Mouse (Mus musculus) CH12.LX (cell line): ENCODE data around the gene Fstl3.

Experiments used
- CTCF ChIP-seq, 2 experiments: IDR thresholded peaks in 1 of 2; conservative IDR thresholded peaks in 1 of 2; 2 replicates each; pipeline ENCODE4 v1.5.1; 2011 to 2012; ENCODE audit warnings: low read depth in 2 of 2, low read length in 2 of 2, improper control_type of control experiment in 1 of 2, inconsistent platforms in 1 of 2, mild to moderate bottlenecking in 1 of 2, moderate library complexity in 1 of 2
- EP300 ChIP-seq: IDR thresholded peaks from 2 replicates; pipeline ENCODE4 v1.6.1; 2011; ENCODE audit warnings: low read length, improper control_type of control experiment
- MAFK ChIP-seq: IDR thresholded peaks from 2 replicates; pipeline ENCODE4 v1.6.1; 2011; ENCODE audit warnings: low read length, improper control_type of control experiment; ENCODE audit not compliant: insufficient replicate concordance
- MAX ChIP-seq: IDR thresholded peaks from 2 replicates; pipeline ENCODE4 v1.6.1; 2011; ENCODE audit warnings: low read length, improper control_type of control experiment
- MXI1 ChIP-seq: IDR thresholded peaks from 2 replicates; pipeline ENCODE4 v1.6.1; 2011; ENCODE audit warnings: mild to moderate bottlenecking, low read depth, low read length, improper control_type of control experiment
- POLR2A ChIP-seq: IDR thresholded peaks from 2 replicates; pipeline ENCODE4 v1.6.1; 2011; ENCODE audit warnings: low read depth, mild to moderate bottlenecking, improper control_type of control experiment, low read length
- POLR2AphosphoS2 ChIP-seq: IDR thresholded peaks from 2 replicates; pipeline ENCODE4 v1.6.1; 2011; ENCODE audit warnings: low read depth, low read length, improper control_type of control experiment
- RCOR1 ChIP-seq: conservative IDR thresholded peaks from 2 replicates; pipeline ENCODE4 v1.6.1; 2012; ENCODE audit warnings: low read depth, mild to moderate bottlenecking, inconsistent platforms, low read length, improper control_type of control experiment
- SIN3A ChIP-seq: IDR thresholded peaks from 2 replicates; pipeline ENCODE4 v1.6.1; 2012; ENCODE audit warnings: low read length, improper control_type of control experiment, inconsistent platforms
- SMC3 ChIP-seq: IDR thresholded peaks from 2 replicates; pipeline ENCODE4 v1.6.1; 2011; ENCODE audit warnings: low read depth, low read length, improper control_type of control experiment
- UBTF ChIP-seq: IDR thresholded peaks from 2 replicates; pipeline ENCODE4 v1.6.1; 2012; ENCODE audit warnings: low read depth, mild to moderate bottlenecking, inconsistent platforms, low read length, improper control_type of control experiment, moderate library complexity
- ZC3H11A ChIP-seq: IDR thresholded peaks from 2 replicates; pipeline ENCODE4 v1.6.1; 2012; ENCODE audit warnings: low read depth, mild to moderate bottlenecking, inconsistent platforms, low read length, improper control_type of control experiment
- ZKSCAN1 ChIP-seq: IDR thresholded peaks from 2 replicates; pipeline ENCODE4 v1.6.1; 2012; ENCODE audit warnings: low read depth, inconsistent platforms, low read length, improper control_type of control experiment, borderline replicate concordance

- no peak for TF ChIP-seq MXI1
- TF ChIP-seq POLR2A, result no peak
- no peak for TF ChIP-seq SIN3A
- no peak for TF ChIP-seq POLR2AphosphoS2
- no peak for TF ChIP-seq MAX
- 0 out of 4 replicates have a peak, but pooled peaks of 1 of the 2 experiments have one; percentile 2 for TF ChIP-seq CTCF (conservative IDR thresholded peaks at IDR 0.05 in 1 of 2, IDR thresholded peaks at IDR 0.05 in 1 of 2; ENCODE audit: low read depth in 2 of 2, low read length in 2 of 2)
- TF ChIP-seq MAFK, result no peak
- TF ChIP-seq RCOR1, result no peak
- TF ChIP-seq ZC3H11A, result no peak
- TF ChIP-seq UBTF, result no peak
- TF ChIP-seq SMC3, result no peak
- no peak for TF ChIP-seq ZKSCAN1
- TF ChIP-seq EP300, result no peak
These were observed 18.8 kb downstream of the Fstl3 start for GRCm38 (mm10) chr10:79795905-79796304.
